Mouse (Mus musculus) embryonic fibroblast, embryonic 13.5 days (primary cell): ENCODE results near the gene Ercc8.

ENCODE experiments used
- CTCF ChIP-seq: IDR thresholded peaks from 2 replicates; pipeline ENCODE4 v1.5.1; 2011; ENCODE audit warnings: mild to moderate bottlenecking, control low read depth, low read length, moderate library complexity, borderline replicate concordance; ENCODE audit not compliant: insufficient read depth
- POLR2A ChIP-seq: IDR thresholded peaks from 2 replicates; pipeline ENCODE4 v1.6.1; 2011; ENCODE audit warnings: low read depth, mild to moderate bottlenecking, control low read depth, low read length, moderate library complexity

- TF ChIP-seq POLR2A (no peak), CTCF (no peak)
Measured at GRCm38 (mm10) chr13:108195474-108195873, 36.9 kb downstream of the Ercc8 start.
